Mouse (Mus musculus): ENCODE data around the gene Iqgap2.

DNA sequence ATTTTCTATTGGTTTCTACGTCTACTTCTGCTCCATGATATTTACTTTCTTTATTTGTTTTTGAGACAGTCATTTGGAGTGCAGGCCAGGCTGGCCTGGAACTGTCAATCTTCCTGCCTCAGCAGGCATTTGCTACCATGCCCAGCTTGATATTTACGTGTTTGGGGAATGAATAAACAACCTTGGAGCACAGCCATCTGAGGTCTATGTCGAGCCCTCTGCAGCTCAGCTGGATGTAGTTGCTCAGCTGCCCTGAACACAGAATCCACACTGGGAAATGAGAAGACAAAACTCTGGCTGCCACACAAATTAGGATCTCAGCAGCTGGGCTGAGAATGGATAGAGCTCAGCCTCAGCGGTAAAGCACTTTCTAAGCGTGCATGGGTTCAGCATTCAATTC is 49.1 kb upstream of the Iqgap2 start:
- no peak for TF ChIP-seq CTCF (IDR thresholded peaks at IDR 0.05; ENCODE audit: extremely low read depth, insufficient read depth, low read length)
- TF ChIP-seq POLR2A (IDR thresholded peaks at IDR 0.05; ENCODE audit: extremely low read depth, insufficient read depth, low read length) = no peak

Measured in cortical plate, adult 2 months (tissue).